Mouse (Mus musculus) mature B cell (primary cell): Measurements from ENCODE around the gene Higd1b.

ENCODE experiments used
- in situ Hi-C: fragments of 300-500 bp; cut with MboI; formaldehyde crosslinking; loops from 2 replicates; pipeline ENCODE4 v1.14.3; 2019

The Higd1b gene

DNA sequence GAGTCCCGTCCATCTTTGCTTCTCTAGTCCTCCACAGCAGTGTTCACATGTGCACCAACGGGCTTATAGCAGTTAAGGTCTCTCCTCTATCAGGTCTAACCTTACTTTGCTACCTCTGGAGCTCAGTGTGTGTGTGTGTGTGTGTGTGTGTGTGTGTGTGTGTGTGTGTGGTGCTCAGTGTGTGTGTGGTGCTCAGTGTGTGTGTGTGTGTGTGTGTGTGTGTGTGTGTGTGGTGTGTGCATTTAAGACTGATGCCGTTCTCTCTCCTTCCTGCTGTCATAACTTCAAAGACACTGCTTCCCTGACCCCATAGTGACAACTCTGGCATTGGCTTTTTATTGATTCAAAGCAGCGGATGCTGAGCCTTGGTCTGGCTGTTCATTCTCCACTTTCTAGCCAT is at the start of gene Higd1b:
Higd1b (plus strand) TSS at position 301 of the 400 bp plus-strand sequence.
- in situ Hi-C loops: no loop called here

DNA sequence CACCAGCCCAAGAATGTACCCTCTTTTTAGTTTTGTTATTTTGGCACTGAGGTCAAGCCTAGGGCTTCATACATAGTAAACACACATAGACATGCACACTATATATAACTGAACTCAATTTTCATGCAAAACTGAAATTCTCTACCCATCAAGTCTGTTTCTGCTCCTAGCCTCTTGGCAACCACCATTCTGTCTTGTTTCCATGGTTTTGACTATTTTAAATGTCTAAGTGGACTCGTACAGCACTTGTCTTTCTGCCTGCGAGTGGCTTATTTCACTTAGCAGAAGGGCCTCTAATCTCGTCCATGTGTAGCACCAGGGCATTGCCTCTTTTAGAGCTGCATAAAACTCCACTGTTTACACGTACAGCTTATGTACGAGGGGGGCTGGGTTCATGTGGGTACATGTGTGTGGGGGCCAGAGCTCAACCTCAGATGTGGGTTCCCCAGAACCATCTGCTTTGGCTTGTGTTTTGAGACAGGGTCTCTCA is 47.9 kb upstream of the Higd1b start:
- in situ Hi-C loops: no loop called here

DNA sequence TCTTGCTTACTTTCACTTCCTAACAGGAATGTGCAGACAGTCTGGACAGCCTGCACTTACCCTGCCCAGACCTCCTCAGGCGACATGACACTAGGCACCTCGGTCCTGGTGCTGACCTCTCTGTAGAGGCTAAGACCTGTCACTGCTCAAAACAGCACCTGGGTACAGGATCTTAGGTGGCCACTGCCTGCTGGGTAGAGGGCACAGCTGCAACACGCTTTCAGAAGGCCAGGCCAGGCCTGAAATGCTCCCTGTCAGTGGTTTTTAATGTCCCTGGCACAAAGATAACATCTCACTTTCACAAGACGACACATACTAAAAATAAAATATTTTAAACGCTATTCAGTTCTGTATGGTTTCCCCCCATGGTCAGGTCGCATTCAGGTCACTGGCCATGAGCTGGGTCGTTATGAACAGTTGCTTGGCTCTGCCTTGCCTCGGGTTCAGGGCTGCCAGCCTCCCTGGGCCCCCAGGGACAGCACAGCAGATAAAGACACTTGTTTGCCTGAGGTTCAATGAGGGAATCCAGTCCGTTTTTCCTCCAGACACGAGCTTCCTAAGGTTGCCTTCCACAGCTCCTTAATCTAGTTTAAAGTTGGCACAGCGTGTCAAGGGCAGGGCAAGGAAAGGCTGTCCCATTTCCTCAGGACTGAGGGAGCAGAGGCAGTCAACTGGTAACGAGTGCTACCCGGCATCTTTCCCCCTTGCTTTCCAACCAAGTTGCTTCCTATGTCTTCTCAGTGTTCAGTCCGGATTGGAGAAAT is 43.8 kb upstream of the Higd1b start:
- in situ Hi-C loops: no loop called here

GRCm38 (mm10) chr11:102794157-102794556 is 41.5 kb upstream of the Higd1b start:
- in situ Hi-C loops: no loop called here

DNA sequence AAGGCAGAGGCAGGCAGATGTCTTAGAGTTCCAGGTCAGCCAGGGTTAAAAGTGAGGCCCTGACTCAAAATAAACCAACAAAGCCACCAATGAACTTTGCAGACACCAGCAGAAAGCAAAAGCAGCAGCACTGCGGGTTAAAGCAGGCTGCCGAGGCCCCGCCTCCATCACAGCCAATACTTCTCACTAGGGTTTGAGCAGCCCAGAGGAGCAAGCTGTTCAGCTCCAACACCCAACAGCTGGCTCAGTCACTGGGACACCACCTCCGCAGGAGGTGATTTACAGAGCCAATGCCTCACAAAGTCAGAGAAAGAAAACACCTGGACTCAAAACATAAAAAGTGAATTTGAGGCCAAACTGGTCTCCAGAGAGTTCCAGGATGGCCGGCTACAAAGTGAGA is 32.2 kb upstream of the Higd1b start:
- in situ Hi-C loops: no loop called here

DNA sequence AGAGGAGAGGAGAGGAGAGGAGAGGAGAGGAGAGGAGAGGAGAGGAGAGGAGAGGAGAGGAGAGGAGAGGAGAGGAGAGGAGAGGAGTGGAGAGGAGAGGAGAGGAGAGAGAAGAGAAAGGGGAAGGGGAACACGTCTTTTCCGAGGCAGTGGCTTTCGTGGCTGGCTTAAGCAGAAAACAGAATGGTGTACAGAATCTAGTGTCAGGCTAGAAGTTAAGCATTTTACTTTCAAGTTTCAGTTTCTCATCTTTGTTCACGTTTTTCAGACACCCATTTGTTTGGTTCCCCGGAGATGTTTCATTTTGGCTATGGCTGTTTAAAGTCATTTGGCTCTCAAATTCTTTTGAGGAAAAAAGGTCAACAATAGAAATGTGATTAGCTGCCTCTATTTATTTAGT is 27.4 kb upstream of the Higd1b start:
- in situ Hi-C loops: no loop called here

GRCm38 (mm10) chr11:102810721-102811485 is 24.7 kb upstream of the Higd1b start:
- in situ Hi-C loops: no loop called here

GRCm38 (mm10) chr11:102814881-102815280 is 20.8 kb upstream of the Higd1b start:
- in situ Hi-C loops: no loop called here

- in situ Hi-C loops: no loop called here
These were observed 17.3 kb upstream of the Higd1b start for GRCm38 (mm10) chr11:102818121-102819020.

GRCm38 (mm10) chr11:102819021-102819782 is 16.4 kb upstream of the Higd1b start, which contains the start of gene Gjc1:
Gene Gjc1 (minus strand): TSS chr11:102819700.
- in situ Hi-C loops: no loop called here

GRCm38 (mm10) chr11:102819783-102820385 is 15.8 kb upstream of the Higd1b start:
- in situ Hi-C loops: no loop called here

DNA sequence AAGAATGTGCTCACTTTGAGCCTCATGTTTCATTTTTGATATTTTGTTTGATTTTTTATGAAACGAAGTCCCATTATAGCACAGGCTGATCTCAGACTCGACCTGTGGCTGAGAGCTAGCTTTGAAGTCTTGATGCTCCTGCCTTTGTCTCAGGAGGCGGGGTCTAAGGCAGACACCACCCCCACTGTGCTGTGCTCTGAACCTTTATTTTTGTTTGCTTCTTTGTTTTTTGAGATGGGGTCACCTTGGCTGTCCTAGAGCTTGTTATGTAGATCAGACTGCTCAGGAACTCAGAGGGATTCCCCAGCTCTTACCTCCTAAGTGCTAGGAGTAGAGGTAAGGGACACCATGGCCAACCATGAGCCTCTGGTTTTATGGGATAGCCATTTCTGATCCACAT is 15.2 kb upstream of the Higd1b start:
- in situ Hi-C loops: no loop called here

DNA sequence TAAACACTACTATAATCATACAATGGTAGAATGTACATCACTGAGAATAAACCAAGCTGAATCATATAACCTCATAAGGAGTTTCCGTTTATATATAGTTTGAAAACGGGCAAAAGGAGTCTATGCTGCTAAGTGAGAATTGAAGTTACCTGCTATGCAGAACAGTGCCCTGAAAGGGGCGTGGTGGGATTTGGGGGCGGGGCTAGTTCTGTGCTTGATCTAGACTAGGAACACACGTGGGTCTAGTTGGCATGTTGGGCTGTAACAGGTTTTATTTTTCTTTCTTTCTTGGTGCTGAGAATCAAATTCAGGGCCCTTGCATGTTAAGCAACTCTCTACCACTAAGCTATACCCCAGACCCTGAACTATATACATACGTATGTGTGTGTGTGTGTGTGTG is 14.4 kb upstream of the Higd1b start:
- in situ Hi-C loops: no loop called here

DNA sequence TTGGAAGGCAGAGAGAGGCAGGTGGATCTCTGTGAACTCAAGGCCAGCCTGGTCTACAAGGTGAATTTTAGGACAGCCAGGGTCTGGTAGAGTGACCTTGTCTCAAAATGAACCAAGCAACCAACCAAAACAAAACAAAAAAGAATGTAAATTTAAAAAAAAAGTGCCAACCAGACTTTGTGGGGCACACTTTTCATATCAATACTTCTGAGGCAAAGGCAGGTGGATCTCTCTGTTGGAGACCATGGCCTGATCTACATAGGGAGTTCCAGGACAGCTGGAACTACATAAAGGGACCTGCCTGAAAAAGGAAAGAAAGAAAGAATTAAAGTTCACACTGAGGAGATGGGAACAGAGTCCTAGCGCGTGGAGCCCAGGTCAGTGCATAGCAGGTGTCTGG is 9.2 kb upstream of the Higd1b start:
- in situ Hi-C loops: no loop called here

DNA sequence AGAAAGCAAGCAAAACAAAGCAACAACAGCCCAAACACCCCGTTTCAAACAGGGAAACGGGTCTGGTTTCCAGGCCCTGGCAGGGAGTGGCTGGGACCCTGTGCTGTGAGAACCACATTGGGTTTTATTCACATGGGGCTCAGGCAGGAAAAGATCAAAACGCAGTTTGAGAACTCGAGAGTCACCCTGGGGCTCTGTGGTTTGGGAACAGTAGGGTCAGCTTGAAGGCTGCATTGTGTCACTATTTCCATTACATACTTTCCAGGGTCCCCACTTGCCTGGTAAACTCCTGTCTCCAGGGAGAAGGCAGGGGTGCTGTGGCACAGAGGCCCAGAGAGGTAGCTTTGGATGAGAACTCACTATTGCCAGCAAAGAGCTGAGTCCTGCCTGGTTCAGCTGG is 8.6 kb upstream of the Higd1b start:
- in situ Hi-C loops: no loop called here

DNA sequence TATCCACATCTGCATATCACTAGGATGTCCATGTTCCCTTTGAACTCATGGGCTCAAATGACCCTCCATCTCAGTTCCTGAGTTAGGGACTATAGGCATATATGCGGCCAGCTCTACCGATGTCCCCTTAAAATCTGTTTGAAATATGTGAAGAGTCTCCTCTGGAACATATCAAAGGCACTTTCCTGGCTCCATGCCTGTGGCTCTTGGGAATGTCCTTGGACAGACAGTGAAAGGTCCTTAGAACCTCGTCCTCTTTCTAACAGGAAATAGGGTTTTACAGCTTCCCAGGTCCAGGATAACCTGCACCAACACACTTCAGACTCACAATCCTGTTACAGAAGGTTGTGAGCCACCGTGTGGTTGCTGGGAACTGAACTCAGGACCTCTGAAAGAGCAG is 5.4 kb upstream of the Higd1b start:
- in situ Hi-C loops: no loop called here

DNA sequence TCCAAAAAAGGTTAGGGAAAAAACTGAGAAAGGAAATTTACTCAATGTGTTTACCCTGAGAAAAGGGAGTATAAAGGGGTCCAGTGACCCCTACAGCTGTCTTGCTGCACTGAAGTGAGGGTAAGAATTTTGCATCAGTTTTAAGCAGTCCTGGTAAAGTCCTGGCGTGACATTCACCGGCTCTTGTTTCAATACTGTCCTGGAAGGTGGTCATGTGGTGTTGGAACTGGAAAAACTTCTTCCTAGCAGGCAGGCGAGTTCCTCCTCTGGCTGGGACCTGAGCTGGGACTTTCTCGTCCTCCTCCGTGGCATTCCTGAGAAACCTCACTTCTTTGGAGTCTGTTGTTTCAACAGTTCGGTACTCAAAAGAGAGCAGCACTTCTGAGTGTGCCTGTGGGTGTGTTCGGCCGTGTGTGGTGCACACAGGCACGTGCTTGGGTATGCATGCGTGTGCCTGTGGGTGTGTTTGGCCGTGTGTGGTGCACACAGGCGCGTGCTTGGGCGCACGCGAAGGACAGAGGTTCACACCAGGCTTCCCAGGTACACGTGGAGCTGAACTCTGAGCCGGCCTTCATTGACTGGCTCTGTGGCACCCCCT is 2.9 kb upstream of the Higd1b start:
- in situ Hi-C loops: no loop called here

- in situ Hi-C loops: no loop called here
These were observed 1.4 kb upstream of the Higd1b start for GRCm38 (mm10) chr11:102834219-102834618.

- in situ Hi-C loops: no loop called here
These were observed 497 bp downstream of the Higd1b start for GRCm38 (mm10) chr11:102836146-102836545.

DNA sequence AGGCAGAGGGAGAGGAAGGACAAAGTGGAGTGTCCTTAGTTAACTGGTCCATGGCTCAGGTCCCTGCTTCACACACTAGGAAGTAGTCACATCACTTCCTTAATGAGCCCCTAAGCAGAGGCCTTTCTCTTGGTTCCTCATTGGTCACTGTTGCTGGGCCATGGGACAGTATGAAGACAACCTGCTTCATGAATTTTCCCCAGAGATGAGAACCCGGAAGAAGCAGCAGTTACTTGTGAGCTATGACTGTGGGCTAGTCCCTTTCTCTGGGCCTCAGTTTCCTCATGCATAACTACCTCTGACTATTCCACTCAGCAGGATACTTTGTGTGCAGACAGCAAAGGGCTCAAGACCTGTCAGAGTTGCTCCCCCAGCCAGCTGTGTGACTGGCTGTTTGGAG is 1.7 kb downstream of the Higd1b start:
- in situ Hi-C loops: no loop called here
